Mouse (Mus musculus) layer of hippocampus, adult 9-10 months (tissue): ENCODE measurements around the gene Plcl2.
"Not testable (repeated sequence)": the region's sequence is repeated elsewhere in the genome, so short reads cannot be mapped to it uniquely, and the experiment has no call there.

ENCODE experiments used
- DNase-seq: peaks from one replicate; pipeline ENCODE4 v3.0.0; 2022; ENCODE audit warnings: low spot score

Plcl2 gene

DNA sequence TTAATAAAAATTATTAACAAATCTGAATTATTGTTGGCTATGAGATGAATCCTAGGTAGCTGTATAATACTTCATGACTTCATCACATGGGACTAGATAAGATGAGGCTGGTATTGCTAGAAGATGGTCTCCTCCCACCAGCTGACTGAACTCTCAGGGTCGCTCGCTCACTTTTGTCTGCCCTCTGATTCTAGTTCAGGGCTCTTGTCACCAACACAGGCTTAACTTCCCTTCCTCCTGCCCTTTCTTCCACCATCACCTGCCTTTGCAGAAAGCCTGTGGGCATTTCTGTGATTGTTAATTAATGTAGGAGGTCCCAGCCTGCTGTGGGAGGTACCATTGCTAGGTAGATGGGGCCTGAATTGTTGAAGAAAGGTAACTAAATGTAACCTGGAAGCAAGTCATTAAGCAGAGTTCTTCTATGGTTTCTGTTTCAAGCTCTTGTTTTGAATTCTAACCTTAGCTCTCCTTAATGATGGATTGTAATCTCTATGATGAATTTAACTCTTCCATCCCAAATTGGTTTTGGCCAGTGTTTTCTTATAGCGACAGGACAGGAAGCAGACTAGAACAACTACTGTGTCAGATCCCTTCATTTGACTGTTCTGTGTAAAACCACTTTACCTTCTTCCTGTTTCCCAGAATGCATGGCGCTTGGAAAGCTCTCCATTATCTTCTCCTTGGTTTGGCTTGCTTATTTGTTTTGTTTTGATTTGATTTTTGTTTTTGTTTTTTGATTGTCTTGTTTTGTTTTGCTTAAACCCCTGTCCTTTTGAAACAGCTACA, 27.4 kb downstream of the Plcl2 start:
- no peak for DNase-seq

DNA sequence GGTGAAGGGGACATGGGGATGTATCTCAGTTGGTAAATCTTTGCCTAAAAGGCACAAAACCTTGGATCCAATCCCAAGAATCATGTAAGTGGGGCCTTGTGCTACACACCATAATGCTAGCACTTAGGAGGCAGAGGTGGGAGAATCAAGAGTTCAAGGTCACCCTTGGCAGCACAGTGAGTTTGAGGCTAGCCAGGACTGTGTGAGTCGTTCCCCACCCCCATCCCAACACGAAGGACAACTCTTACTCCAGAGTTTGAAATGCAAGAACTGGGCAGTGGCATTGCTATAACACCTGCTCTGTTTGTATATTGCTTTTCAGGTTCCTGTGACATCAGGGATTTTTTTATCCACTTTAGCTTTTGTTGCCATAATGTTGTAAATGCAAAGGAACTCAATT, 28.6 kb downstream of the Plcl2 start:
- no peak for DNase-seq

DNA sequence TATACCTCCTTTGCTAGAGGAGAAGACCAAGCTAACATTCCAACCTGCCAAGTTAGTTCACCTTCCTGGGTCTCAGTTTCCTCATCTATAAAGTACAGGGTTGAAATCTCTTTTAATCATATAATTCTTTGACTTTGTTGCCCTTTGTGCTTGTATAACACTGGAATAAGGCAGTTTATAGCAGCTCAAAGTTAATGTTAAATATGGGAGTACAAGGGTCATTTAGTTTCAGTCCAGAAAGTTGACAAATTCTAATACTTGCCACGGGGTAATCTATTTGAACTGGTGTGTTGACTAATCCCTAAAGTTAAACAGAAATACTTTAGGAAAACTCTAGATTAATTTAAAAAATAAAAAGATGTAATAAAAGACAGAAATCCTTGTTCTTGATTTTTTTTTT, 35.7 kb downstream of the Plcl2 start:
- DNase-seq = no peak

DNA sequence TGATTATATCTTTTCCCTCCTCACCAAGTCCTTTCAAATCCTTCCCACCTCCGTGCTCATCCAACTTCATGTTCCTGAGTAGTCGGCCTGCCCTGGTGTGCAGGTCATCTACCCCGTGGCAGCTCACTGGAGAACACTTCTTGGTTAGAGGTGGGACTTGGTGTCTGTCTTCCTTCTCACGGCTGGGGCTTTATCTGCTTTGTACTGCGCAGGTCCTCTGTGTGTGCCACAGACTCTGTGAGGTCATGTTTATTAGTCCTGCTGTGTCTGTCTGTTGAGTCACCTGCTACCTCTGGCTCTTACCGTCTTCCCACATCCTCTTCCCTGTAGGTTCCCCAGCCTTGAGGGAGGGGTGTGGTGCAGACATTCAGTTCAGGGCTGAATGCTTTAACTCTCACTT, 36.1 kb downstream of the Plcl2 start:
- DNase-seq = no peak

DNA sequence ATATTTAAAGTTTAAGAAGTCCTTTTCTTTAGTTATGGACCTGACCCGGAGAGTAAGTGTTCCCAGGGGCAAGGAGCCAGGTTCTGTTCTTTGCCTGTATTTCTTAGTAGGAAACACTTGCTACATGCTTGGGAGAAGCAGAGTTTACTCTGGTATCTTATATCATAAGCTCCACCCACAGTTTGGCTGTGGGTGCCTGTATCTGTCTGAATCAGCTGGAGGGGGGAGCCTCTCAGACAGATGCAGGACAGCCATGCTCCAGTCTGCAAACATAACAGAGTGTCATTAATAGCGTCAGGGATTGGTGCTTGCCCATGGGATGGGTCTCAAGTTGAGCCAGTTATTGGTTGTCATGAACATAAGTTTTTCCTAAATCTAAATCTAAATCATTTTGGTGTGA, 42.9 kb downstream of the Plcl2 start:
- no peak for DNase-seq

DNA sequence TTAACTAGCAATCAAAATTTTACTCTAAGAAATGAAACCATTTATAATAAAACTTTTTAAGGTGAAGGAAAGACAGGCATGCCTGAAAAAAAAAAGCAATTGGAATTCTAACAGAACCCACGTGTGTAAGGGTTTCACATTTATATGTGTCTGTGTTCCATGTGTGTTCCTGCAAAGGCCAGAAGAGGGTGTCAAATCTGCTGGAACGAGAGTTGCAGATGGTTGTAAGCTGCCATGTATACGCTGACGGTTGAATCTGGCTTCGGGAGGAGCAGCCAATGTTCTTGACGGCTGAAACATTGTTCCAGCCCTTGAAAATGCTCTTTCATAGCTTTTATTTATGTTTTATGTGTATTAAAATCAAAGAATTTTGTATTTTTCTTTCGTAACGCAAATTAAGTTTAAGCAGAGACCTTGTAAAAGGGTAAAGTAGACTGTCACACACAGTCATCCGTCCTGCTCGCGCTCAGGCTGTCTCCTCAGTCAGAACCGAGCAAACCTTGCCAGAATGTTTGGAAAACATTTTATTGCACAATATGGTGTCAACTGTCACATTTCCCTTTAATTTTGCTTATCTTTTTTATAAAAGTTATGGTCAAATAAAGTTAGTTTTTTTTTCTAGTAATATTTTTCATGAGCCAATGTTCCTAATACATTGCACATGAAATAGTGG, 48.5 kb downstream of the Plcl2 start:
- no peak for DNase-seq

DNA sequence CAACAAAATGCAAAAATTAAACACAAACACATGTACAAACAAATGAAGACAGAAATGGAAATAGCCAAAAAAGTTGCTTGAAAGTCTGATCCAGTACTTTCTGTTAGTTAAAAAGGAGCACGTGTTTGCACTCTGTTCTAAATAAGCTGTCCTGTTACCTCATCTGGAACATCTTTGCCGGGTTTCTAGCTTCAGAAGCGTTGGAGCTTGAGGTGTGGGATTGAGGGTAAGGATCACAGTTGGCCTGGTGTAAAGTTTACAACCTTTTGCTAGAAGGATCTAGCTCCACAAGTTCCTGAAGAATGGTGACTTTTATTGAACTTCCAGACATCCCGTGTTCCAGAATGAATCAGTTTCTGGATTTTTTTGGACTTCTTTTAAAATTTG, 49.0 kb downstream of the Plcl2 start:
- no peak for DNase-seq

DNA sequence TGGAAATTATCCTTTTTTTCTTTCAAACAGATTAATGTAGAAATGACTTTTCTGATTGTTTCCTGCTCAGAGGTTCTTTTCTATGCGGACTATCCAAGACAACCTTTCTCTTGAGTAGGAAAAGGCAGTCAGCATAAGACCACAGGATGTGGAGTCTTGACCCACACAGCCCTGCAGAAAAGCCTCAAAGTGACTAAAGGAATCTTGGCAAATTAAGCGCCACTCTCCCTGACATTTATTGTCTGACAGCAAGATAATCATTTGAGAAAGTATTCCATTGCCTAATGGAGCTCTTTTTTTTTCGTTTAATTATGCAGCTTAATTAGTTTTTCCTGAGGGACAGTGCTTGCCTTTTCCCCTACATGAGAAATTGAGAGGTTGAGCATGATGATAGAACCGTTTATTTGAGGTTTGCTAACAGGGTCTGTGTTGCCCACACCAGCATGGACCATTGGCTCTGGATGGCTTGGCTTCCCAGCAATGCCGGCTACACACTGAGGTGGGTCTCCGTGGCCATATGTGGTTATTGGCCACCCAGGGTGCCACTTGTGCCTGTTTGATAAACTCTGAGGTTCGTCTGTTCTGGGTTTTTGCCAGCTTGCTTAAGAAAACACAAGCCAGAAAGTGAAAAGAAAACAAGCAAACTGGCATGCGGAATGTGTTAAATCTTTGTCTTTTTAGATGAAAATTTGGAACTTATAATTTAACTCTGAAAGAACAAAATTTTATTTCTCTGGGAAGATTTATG, 56.3 kb downstream of the Plcl2 start:
- no peak for DNase-seq

DNA sequence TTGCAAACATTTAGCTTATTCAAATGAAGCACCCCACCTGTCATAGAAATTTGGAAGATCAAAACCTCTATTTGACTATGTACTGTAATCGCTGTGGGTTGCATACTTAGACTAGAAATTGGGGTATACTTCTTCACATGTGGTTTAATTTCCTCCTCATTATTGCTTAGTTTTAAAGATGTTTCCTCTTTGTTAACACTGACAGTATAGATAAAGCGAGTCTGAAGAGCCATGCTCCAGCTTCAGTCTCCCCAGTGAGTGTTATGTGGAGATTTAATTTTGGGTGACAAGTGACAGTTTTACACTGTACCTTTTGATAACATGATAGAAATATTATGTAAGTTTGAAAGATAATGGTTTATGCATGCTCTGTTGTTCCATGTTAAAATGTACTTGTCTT, 59.6 kb downstream of the Plcl2 start:
- DNase-seq = no peak

DNA sequence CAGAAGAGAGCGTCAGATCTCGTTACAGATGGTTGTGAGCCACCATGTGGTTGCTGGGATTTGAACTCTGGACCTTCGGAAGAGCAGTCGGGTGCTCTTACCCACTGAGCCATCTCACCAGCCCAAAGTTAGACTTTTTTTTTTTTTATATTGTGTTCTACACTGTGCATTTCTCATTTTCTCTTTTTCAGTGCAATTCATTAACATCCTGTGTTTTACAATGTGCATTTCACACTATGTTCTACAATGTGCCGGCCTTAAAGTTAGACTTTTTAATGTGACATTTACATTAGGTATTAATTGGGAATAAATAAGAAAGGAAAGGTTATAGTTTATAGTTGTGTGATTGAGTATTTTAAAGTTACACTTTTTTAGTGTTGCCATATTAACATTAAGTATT, 61.0 kb downstream of the Plcl2 start:
- not testable (repeated sequence) for DNase-seq

DNA sequence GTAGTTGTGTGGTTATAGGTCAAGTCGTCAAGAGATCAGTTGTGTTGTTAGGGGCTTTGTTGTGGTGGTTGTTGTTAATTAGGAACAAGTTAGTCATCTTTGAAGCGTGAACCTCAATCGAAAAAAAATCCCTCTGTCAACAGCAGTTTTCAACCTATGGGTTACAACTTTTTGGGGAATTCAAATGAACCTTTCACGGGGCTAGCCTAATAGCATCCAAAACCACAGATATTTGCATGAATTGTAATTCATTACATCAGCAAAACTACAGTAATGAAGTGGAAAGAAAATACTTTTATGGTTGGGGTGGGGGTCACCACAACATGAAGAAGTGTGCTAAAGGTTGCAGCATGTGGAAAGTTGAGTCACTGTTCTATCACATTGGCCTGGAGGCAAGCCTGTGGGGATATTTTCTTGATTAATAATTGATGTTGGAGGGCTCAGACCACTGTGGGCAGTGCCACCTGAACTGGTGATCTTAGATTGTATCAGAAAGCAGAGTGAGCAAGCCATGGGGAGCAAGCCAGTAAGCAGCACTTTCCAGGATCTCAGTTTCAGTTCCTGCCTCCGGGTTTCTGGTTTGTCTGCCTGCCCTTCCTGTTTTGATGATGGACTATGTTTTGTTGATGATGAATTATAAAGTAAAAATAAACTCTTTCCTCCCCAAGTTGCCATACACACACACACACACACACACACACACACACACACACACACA, 61.6 kb downstream of the Plcl2 start:
- no peak for DNase-seq

DNA sequence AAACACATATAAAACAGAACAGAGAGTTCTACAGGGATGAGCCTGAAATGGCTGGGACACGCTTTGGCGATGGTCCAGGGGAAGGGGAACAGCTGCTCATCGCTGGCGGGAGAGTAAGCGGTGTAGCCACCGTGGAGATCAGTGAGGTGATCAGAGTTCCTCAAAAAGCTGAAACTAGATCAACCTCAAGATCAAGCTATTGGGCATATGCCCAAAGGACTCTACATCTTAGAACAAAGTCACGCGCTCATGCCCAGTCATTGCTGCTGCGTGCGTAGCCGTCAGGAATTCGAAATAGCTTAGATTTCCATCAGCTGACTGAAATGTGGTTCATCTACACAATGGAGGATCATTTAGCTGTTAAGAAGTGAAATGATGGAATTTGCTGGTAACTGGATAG, 65.0 kb downstream of the Plcl2 start:
- DNase-seq = no peak

DNA sequence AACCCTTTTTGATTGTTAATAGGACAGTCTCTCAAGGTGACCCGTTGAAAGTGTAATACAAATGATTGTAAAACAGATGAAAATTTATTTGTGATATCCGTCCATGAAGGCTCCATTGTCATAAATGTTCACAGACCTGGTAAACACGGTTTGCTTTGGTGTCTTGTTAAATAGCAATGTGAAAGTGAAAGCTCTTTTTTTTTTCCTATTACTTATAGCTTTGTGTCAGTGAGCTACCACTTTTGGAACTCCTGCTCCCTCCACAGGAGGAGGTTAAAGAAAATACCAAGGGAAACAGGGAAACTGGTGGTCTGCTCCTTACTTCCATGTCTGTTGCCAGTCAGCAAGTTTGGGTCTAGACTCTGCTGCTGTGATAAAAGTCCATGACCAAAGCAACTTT, 71.2 kb downstream of the Plcl2 start:
- no peak for DNase-seq

DNA sequence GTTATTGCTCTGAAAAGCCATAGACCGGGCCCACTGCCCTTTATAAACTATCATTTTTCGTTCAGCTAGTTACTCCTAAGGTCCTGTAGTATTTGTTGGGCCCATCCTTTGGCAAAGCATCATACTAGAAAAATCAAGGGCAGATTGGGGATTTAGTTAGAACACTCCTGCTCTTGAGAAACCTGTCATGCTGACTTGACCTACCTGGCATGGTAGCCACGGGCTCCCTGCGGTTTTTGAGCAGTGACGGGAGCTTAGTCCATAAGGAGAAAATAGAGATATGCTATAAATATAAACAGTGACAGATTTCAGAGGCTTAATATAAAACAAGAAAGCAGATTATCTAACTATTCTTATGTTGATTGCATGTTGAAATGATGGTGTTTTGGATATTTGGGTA, 77.6 kb downstream of the Plcl2 start:
- DNase-seq = no peak

DNA sequence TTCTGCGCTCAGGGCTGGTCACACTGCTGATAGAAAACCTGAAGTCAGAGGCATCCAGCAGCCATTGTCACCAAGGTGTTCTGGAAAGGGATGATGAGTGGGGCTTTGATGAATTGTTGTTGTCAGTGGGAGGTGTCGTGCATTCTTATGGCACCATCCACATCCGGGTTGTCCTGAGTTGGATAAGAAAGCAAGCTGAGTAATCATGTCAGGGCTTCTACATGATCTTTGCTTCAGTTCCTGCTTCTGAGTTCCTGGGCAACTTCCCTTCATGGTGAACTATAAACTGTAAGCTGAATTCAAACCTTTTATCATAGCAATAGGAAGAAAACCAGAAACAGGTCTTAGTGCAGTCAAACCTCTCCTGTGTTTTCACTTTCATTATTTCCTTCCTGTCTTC, 78.7 kb downstream of the Plcl2 start:
- no peak for DNase-seq

DNA sequence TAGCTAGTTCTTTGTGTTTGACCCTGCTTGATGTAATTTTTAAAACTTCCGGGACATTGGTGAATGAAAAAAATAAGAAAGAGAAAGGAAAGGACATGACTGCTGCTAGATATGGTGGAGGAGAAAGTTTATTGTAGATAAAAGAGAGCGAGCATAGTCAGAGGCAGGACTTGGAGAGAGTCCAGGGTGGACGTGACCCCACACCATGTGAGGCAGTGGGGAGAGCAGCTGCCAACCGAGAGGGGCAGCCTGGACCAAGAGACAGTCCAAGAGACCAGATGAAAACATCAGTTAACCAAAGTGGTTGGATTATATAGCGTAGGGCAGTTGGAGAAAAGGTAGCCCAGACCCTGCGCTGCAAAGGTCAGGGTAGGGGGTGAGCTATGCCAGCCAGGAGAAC, 91.0 kb downstream of the Plcl2 start:
- no peak for DNase-seq

DNA sequence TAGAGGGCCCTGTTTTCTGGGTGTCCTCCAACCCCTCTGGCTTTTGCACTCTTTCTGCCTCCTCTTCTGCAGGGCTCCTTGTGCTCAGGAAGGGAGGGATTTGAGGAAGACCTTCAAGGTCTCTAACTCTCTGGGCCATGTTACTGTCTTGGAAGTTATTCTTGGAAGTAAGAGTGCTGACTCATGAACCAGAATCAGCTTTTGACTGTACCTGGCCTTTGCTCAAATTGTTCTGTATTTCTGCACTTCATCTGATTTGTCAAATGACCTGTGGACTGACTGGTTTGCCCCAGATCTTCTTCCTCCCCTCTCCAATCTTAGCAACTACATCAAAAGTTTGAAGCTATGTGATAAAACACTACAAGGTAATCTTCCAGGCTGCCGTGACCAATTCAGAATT, 91.5 kb downstream of the Plcl2 start:
- DNase-seq = no peak

DNA sequence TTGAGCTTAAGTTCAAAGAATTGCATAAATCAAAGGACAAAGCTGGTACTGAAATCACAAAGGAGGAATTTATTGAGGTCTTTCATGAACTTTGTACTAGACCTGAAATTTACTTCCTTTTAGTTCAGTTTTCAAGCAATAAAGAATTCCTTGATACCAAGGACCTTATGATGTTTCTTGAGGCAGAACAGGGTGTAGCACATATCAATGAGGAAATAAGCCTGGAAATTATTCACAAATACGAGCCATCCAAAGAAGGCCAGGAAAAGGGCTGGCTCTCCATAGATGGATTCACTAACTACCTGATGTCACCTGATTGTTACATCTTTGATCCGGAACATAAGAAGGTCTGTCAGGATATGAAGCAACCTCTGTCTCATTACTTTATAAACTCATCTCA, 97.7 kb downstream of the Plcl2 start:
- no peak for DNase-seq

DNA sequence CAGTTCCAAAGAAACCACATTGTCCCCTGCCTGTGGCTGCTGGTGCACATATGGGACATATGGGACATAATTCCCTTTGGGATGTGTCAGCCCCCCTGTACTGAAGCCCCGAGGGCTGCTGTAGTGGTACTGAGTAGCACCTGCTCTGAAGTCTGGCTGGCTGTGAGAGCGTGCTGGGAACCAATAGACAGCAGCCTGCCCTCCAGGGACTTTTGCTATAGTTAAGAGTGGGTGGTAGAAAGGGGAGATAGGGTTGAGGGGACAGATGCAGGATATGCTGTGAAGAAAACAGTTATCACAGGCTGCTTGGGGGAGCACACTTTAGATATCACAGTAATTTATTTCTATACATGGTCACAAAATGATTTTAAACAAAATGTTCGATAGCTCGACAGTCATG, 100.7 kb downstream of the Plcl2 start:
- no peak for DNase-seq

DNA sequence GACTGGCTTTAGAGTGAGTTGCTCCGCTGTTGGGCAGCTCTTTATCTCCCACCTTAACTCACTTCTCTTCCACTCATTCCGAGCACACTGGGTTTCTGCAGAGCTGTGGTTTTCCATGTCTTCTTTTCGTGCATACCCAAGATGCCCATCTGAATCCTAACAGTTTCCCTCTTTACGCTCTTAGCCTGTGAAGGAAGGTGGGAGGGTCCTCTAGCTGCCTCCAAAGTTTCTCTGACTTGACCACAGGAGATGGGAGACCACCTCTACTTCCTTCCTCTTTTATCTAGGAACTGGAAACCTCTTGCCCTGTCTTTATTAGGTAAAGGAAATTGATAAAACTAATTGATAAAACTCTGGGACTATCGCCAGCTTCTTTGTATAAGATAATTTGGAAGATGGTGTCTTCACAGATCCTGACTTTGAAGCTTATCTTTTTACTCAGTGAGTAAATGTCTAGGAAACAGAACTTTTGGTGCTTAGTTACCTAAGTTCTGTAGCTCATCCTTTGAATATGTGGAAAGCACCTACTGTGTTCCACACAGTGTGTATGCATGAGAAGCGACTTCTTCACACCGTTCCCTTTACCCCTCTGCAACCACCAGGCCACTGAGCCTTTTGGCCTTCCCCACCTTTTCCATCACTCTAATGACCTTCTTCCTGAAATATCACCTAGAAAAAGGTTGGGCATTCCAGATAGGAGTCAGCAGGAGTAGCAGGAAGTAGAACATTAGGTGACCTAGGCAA, 111.8 kb downstream of the Plcl2 start:
- no peak for DNase-seq

DNA sequence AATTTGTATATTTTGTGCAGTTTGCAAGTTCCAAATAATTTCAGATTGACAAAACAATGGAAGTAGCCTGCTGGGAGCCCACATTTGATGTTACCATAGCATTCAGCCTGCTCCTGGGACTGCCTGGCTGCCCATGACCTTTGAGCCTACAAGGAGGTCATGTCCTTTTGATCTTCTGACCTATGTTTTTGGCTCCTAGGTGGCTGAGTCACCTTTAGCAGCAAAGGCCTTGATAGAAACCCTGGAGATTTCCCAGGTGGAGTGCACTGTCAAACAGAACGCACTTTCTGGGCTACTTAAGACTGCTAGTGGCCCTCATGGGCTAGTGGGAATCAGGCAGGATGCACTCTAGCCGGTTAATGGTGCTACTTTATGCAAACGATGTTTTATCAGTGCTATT, 112.8 kb downstream of the Plcl2 start:
- no peak for DNase-seq

DNA sequence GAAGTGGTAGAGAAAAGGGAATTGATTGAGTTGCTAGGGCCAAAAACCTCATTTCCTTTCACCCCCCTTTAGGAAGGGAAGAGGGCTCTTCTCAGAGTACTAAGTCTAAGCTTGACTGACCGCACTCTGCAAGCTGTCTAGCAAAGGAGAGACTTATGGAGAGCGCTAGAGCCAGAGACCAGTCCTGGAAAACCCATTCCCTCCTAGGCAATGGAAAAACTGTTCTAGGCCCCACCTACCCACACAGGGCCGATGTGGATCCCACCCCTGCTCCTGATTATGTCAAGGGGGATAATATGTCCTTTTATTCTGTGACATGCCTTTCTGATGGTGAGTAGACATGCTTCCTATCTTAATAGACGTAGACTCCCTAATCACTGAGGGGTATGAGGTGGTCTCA, 116.4 kb downstream of the Plcl2 start:
- DNase-seq = no peak
